Mouse (Mus musculus): ENCODE data around the gene Gdf10. TPM values are rescaled to one million over a fixed set of nuclear protein-coding genes. Genes with fewer than 3 reads are reported as not detected.

The Gdf10 gene
- total RNA-seq (2022): 1 to 10 TPM in 2 of 4 experiments, under 1 TPM in 2; 0.39 to 1.3 (median 1.0) TPM

DNA sequence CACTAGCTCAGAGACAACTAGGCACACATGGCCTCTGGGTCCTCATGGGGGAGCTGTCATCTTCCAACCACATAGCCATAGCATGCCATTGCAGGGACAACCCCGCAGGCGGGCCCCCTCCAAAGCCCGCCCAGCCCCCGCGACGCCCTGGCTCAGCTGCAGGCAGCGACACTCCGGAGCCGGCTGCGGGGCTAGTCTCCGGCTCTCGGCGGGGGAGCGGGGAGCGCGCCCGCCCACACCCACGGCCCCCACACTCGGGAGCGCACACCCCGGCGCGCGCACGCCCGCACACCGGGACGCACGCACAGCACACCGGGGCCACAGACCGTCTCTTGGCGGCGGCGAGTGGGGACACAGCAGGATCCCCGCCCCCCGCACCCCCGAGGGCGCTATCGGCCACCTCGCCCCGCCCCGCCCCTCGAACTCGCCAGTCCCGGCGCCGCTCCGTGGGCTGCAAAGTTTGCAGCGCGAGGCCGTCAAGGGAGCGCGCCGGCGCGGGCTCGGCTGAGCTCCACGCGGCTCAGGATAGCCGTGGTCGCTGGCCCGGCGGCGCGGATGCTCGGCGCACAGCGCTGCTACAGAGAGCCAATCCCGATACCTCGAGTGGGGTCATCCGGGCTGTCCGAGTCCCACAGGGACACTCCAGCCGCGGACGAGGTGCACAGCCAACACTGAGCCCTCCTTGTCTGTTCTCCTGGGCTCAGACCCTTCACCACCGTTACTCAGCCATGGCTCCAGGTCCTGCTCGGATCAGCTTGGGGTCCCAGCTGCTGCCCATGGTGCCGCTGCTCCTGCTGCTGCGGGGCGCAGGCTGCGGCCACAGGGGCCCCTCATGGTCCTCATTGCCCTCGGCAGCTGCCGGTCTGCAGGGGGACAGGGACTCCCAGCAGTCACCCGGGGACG is at the start of gene Gdf10:
Gdf10 (plus strand) TSS at position 420 of the 903 bp plus-strand sequence.
- no peak for DNase-seq (ENCODE audit: low spot score in 2 of 2)

DNA sequence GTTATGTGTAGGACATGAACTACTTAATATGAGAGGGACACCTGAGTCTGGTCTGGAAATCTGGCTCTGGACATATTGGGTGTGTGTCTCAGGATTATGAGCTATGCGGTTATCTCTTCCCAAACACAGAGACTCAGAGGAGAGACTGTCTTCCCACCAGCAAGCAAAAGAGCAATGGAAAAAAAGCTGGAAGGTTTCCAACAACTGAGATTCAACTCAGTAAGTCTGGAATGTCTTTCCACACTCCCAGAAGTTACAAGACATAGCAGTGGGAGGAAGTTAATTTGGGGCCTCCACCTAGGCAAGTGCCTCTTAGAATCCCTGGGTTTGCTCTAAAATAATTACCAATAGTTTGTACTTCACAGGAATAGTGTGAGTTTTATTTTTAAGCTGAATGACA is 44.6 kb upstream of the Gdf10 start:
- no peak for DNase-seq (ENCODE audit: low spot score in 2 of 2)

DNA sequence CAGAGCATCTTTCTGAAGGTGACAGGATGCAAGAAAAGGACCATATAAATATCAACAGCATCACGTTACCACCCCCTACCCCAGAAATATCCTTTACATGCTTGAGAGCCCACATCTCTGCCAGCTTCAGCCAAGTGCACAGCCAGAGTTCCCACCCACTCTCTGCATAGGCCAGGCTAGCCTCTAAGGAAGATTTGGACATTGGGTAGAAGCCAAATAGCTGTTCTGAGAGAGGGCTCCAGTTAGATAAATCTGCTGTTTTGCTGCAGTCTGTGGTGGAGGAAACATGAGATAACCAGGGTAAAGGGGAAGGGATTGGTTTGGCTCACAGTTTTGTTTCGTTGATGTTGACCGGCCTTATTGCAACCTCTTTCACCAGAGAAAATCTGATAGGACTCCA is 43.2 kb upstream of the Gdf10 start:
- DNase-seq (ENCODE audit: low spot score in 2 of 2): no peak

DNA sequence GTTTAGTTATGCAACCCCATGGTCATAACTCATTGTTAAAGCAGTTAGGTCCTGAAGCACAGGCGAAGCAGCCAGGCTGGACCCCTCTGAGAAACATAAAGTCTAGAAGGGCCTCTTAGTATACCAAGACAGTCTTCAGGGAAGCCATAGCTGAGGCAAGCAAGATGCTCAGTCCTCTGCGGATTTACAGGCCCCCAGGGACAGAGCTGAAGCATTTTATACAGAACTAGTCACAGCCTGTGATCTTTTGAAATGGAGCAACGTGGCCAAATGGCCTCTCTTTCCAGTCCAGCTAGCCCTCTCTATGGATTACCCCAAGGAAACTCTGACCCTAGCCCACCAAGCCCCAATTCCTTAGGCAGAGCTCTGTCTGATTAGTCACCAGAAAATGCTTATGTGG is 41.9 kb upstream of the Gdf10 start:
- DNase-seq (ENCODE audit: low spot score in 2 of 2): no peak

DNA sequence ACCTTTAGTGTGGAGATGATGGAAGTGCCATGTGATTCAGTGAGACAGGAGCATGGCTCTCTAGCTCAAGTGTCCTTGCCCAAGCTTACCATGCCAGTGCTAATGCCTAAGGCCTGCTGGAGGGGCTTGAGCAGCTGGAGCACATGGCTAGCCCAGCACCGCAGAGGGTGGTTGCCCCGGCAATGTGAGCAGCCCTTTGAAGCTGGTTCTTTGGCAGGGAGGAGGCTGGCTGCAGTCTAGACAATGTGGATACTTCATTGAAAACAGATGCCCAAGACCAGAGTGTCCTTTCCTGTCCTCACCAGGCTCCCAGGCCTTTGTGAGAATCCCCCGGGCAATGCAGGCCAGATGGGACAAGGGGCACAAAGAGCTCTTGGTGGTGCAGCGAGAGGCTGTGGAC is 40.3 kb upstream of the Gdf10 start:
- no peak for DNase-seq (ENCODE audit: low spot score in 2 of 2)

DNA sequence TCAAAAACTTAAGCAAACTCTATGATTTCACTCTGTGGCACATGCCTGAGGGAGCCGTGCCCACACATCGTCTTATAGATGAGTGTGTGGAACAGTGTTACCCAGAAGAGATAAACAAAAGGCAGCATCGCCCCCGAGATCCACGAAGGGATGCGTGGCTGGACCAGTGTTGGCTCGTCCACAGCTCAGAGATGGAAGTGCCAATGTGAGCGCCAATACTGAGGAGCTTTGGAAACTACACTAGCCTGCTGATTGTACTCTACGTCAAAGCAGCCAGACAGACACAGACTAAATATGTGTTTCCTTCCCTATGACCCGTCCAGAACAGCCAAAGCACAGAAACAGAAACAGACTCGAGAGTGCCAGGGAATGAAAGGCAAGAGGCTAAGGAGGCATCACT is 37.9 kb upstream of the Gdf10 start:
- no peak for DNase-seq (ENCODE audit: low spot score in 2 of 2)

DNA sequence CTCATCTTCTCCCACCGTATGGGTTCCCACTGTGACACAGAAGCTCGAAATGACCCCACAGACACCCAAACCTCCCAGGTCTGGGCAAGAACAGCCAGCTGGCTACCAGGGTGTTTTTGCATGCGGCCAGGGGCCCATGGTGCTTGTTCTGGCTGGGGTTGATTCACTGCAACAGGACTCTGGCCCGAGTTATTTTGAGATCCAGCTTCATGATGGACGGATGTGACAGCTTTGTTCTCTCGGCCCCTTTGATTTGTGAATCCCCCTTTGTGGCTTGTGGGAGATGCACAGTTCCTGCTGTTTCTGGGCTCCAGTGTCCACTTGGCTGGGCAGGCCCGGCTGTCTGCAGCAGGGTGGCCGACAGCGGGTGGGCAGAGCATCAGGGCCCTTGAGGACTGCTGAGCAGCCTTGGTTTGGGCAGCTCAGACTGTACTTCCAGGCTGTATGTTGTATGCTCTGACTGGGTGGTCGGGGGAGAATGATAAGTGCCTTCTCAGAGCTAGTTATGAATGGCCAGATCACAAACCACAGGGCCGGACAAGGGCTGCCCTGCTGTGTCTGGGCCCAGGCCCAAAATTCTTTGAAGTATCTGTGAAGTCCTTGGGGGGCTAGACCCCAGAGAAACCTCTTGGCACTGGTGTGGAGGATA is 34.9 kb upstream of the Gdf10 start:
- DNase-seq (ENCODE audit: low spot score in 2 of 2): no peak

DNA sequence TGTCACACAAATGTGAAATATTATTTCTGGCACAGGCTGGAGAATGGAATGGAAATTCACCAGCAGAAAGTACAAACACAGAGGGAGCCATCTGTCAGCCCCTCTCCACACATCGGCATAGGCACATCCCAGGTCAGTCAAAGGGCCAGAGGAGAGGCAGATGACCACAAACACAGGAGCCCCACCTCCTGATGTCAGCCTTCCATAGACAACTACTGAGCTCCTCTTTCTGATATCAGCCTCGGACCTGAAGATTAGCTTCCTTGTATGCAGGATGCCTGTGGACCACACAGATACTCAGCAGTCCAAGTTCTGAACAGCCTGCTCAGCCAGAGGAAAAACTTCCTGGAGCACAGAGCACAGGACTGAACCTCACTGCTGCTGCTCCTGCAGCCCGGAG is 33.4 kb upstream of the Gdf10 start:
- DNase-seq (ENCODE audit: low spot score in 2 of 2): no peak

DNA sequence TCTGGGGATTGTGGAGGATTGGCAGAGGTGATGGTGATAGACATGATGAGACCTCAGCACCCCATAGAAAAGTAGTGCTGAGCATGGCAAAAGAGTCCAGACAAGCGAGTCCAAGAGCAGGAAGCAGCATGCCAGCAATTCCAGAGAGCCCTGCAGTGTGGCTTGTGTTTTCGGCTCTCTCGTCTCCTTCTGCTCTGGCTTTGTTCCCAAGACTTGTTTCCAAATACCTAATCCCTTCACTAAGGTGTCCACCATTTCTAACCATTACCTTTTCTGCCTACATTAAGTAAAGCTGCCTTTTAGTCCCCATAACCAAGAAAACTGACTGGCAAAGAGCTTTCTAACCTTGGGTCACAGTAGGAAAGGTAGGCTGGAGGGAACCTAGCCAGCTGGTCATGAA is 31.9 kb upstream of the Gdf10 start:
- no peak for DNase-seq (ENCODE audit: low spot score in 2 of 2)

DNA sequence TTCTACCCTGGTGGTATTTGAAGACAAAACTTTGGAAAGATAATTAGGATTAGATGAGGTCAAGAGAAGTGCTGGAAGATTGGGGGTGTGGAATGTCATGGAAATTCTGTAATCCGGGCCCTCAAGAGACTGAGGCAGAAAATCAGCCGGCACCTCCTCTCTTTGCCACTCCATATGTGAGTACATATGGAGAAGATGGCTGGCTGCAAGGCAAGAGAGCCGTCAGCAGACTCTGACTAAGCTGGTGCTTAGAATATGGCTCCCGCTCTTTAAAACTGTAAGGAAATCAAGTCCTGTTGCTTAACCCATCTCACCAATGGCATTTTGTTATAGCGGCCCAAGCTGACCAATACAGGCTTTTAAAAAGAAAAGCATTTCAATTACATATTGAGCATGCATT is 27.6 kb upstream of the Gdf10 start:
- no peak for DNase-seq (ENCODE audit: low spot score in 2 of 2)

DNA sequence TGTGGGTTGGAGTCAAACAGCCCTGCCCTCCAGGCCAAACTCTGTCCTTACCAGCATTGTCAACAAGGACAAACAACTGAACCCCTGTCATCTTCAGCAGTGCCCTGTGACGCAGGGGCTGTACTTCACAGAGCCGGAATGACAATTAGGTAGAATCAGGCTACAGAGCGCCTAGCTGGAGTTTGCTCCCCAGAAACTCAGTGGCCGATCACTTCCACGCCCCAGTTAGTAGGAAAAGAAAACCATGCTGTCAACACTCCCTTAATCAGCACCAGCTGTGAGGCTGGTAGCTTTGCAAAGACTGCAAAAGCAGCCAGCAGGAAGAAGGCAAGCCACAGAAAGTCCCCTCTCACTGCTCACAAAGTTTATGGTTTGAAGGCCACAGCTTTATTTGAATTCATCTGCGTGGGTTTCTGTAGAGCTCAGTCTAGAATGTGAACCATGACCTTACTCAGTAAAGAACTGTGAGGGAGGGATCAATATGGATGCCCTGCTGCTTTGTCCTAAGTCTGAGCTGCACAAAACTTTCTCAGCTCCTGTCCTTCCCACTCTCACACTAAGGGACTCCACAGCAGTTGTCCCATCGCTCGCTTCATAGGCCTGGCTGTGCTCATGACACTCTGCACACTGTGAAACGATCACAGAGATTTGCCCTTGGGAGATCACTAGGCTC is 26.6 kb upstream of the Gdf10 start:
- DNase-seq (ENCODE audit: low spot score in 2 of 2): peak in 1 of 2 experiments; percentile 18

DNA sequence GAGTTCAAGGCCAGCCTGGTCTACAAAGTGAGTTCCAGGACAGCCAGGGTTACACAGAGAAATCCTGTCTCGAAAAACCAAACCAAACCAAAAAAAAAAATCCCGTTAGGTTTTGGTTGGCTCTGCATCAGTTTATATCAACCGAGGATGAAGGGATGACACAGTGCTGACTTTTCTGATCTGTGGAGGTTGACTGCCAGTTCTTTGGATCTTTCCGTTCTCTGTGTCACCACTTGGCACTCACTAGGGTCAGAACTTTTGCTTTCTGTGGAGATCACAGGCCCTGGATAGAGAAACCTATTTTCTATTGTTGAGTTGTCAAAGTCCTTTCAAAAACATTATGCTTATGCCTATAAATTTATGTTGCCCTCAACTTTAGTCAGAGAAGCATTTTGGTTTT is 20.6 kb upstream of the Gdf10 start:
- DNase-seq (ENCODE audit: low spot score in 2 of 2): no peak

DNA sequence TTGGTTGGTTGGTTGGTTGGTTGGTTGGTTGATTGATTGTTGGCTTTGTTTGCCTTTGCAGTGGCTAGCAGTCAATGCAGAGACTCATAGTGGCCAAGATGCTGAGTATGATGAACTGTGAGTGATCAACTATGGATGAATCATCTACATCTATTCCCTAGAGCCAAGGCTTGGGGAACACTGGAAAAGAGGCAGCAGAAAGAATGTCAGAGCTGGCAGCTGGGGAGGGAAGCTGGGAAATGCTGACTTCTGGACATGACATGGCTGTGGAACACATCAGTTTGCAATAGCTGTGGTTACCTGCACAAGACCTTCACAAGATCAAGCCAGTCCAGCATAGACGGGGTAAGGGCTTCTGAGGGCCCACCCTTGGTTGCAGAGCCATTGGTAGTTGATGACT is 20.2 kb upstream of the Gdf10 start:
- no peak for DNase-seq (ENCODE audit: low spot score in 2 of 2)

DNA sequence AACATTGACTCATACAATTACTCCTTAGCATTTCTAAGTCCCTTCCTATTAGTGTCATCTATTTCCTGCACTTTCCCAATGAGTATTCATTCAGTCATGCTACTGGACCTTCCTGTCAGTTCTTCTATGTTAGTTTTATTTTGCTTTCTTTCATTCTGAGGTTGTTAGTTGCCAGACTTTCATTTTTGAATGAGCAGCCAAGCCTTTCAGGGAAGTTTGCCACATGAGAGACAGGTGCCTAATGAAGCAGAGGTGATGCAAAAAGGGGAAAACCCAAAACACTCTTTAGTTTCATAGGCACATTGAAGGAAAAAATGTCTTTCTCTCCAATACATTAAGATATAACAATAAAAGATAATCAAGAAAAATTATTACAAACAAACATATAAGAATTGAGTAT is 18.5 kb upstream of the Gdf10 start:
- no peak for DNase-seq (ENCODE audit: low spot score in 2 of 2)

DNA sequence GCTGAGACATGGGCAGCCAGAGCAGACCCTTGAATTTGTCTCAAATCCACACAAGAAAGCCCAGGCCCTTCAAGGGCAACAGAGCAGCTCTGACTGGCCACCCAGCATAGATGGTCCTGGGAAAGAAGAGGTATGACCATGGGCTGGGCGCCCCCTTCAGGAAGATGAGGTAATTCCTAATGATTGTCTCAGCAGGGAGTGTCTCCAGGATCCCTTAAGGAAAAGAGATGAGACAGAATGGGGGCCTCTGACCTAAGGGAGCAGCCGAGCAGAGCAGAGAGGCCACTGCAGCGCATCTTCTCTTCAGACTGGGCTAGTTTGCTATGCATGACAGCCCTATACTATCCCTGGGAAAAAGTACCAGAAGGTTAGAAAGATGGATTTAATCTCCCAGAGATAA is 9.7 kb upstream of the Gdf10 start:
- DNase-seq (ENCODE audit: low spot score in 2 of 2): peak; percentile 44 to 47

DNA sequence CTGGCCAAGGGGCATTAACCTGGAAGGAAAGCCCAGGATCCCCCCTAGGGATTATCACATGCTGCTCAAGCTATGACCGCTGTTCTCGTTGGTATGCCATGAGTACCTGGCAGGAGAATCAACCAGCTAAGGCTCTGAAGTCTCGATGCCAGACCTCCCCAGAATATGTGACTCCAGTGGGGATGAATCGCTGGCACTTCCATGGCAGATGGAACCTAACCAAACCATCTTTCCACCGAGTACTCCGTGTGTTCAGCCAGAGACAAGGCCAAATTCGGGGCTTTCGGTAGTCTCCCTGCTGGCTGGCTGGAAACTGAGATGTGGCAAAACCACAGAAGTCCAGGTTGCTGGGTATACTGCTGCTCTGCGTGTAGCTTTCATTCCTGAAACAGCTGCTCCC is 9.2 kb upstream of the Gdf10 start:
- no peak for DNase-seq (ENCODE audit: low spot score in 2 of 2)

DNA sequence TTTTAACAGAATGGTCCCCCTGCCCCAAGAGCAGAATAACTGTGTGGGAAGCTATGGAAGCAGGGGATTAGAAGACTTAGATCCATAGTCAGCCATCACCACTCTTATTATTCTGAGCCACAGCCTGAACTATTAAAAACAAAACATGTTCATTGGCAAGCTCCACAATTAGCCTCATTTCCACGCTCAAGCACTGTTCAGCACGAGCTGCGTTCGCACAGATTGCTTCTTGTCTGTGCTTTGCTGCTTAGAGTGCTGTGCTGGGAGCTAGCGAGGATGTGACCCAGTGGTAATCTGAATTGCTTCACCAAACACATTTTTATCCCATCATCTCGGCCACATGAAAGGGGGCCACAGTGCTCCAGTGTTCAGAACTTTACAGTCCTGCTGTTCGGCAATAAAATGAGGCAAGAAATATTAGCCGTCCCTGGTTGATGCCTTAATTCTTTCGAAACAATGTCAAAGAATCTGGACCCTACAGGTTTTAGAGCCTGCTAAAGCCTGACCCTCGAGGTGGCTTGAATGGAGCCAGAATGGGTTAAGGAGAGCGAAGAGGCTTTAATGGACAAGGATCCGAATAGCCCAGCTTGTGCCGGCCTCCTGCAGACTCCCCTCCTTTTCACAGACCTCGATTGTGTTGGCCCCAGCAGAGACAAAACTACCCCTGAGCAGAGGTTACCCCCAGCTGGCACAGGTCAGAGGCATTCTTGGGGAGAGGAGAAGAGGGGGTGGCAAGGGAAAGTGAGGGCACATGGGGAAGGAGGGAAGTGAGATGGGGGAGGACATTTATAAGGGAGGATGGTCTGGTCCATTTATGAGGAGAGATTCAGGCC is 2.4 kb upstream of the Gdf10 start:
- no peak for DNase-seq (ENCODE audit: low spot score in 2 of 2)

DNA sequence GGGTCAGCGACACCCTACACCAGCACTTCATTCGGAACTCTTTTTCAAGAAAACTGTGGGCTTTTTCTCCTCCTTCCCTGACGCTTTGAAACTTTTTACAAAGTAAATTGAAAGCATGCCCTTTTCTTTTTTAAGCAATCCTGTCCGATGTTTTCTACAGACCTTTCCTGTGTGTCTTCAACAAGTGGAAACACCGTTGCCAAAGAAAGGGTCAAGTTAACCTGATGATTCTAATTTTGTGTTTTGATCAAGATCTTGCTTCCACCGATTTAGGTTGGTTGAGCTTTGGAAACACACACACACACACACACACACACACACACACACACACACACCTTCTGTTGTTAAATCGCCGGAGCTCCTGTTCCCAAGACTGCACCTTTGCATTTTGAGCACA is 618 bp upstream of the Gdf10 start:
- DNase-seq (ENCODE audit: low spot score in 2 of 2): no peak

DNA sequence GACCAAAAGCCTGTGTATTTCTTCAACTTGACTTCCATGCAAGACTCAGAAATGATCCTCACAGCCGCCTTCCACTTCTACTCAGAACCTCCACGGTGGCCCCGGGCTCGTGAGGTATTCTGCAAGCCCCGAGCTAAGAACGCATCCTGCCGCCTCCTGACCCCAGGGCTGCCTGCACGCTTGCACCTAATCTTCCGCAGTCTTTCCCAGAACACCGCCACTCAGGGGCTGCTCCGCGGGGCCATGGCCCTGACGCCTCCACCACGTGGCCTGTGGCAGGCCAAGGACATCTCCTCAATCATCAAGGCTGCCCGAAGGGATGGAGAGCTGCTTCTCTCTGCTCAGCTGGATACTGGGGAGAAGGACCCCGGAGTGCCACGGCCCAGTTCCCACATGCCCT is 8.5 kb downstream of the Gdf10 start:
- DNase-seq (ENCODE audit: low spot score in 2 of 2): no peak

DNA sequence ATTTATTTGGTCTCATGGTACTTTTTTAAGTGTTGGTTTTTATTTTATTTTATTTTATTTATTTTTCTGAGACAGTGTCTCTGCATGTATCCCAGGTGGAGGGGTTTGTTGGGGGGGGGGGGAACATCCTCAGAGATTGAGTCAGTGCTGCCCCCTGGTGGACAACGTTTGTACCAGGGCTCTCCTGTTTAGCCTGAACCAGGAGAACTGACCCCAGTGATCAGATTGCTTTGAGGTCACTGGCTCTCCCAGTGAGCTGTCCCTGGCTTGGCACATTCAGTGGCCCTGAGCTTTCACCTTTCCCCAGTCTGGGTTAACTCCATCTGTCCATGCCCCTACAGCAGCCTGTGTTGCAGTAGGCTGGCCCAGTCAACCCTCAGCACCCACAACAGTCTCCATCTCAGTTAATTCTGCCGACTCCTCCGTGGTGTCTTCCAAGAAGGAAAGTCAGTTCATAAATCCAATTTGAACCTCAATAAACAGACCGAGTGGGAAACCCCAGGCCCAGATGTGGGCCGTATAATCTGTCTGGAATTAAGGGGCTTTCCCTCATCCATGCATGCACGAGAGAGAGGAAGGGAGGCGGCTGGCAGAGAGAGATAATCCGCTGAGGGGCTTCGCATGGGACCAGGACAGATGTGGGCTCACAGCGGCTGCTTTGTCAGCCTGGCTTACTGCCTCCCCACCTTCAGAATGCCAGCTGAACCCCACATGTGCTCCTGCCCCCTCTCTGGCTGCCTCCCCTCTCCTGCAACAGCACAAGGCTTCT is 9.7 kb downstream of the Gdf10 start:
- no peak for DNase-seq (ENCODE audit: low spot score in 2 of 2)
